Mouse (Mus musculus) brain, embryonic 14.5 days (tissue): Measurements from ENCODE around the gene Pcolce.

Experiments
- CTCF ChIP-seq: fragments of 200-500 bp; IDR thresholded peaks from 2 replicates; pipeline ENCODE4 v1.5.1; 2012; ENCODE audit warnings: inconsistent platforms, mild to moderate bottlenecking, moderate library complexity, borderline replicate concordance; ENCODE audit not compliant: insufficient read depth, insufficient read length; ENCODE audit errors: extremely low read depth
- POLR2A ChIP-seq: fragments of 200-500 bp; IDR thresholded peaks from 2 replicates; pipeline ENCODE4 v1.6.1; 2012; ENCODE audit warnings: mild to moderate bottlenecking, inconsistent platforms, borderline replicate concordance; ENCODE audit not compliant: poor library complexity, insufficient read depth, insufficient read length, severe bottlenecking; ENCODE audit errors: extremely low read depth

DNA sequence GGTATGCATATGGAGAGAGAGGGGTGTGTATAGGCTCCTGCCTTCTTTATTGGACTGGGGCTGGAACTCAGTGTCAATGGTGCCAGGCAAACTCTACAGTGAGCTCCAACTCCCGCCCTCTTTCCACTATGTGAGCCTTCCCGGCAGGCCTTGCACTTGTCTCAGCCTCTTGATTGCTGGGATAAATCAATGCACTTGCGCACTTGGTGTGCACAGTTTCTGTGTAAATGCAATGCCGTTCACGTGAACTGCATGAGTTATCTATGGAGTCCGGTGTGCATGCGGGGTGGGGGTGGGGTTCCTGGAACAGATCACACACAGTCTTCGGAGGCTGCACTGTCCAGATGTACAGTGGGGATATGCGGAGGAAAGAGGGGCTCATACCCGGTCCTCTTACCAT lies 39.8 kb upstream of the Pcolce start:
- TF ChIP-seq CTCF (no peak), POLR2A (no peak)
